Mouse (Mus musculus) liver, embryonic 15.5 days (tissue): ENCODE measurements around the gene Sox8. TPM values are rescaled to one million over a fixed set of nuclear protein-coding genes. Genes with fewer than 3 reads are reported as not detected.

Experiments used
- ATAC-seq: fragments of 200-750 bp; cut with Nextera tagmentation; 2 replicates; pipeline ENCODE4 v1.8.0; 2017; ENCODE audit warnings: moderate number of reproducible peaks, mild to moderate bottlenecking, moderate library complexity; ENCODE audit not compliant: insufficient read depth
- H3K27ac ChIP-seq: fragments of 300-500 bp; sonication (generic); replicated peaks from 2 replicates; pipeline ENCODE4 v1.5.1; 2015; ENCODE audit warnings: mild to moderate bottlenecking, inconsistent platforms
- H3K27me3 ChIP-seq: fragments of 300-500 bp; sonication (generic); 2 replicates; pipeline ENCODE4 v1.6.1; 2015; ENCODE audit warnings: mild to moderate bottlenecking, inconsistent platforms
- H3K36me3 ChIP-seq: fragments of 300-500 bp; sonication (generic); replicated peaks from 2 replicates; pipeline ENCODE4 v1.6.1; 2015; ENCODE audit warnings: moderate library complexity, mild to moderate bottlenecking, inconsistent platforms
- H3K4me1 ChIP-seq: fragments of 300-500 bp; sonication (generic); replicated peaks from 2 replicates; pipeline ENCODE4 v1.6.1; 2015; ENCODE audit warnings: inconsistent platforms
- H3K4me2 ChIP-seq: fragments of 300-500 bp; sonication (generic); 2 replicates; pipeline ENCODE4 v1.6.1; 2015; ENCODE audit warnings: moderate library complexity, mild to moderate bottlenecking, inconsistent platforms
- H3K4me3 ChIP-seq: fragments of 300-500 bp; sonication (generic); replicated peaks from 2 replicates; pipeline ENCODE4 v1.5.1; 2015; ENCODE audit warnings: mild to moderate bottlenecking, inconsistent platforms
- H3K9ac ChIP-seq: fragments of 300-500 bp; sonication (generic); 2 replicates; pipeline ENCODE4 v1.6.1; 2015; ENCODE audit warnings: moderate library complexity, mild to moderate bottlenecking, inconsistent platforms
- H3K9me3 ChIP-seq: fragments of 300-500 bp; sonication (generic); replicated peaks from 2 replicates; pipeline ENCODE4 v1.6.1; 2016; ENCODE audit warnings: inconsistent platforms
- WGBS: fragments of 180-500 bp; shearing (Covaris S2); methylation state at CpG from one replicate; pipeline ENCODE4 v1.1.7; 2015; ENCODE audit warnings: mixed read lengths; ENCODE audit not compliant: insufficient replicate concordance; 5-methylcytosine and 5-hydroxymethylcytosine counted together
- polyA plus RNA-seq: library from polyadenylated mRNA; unstranded; fragments of >200 nt; fragmentation: Nextera tagmentation; extraction: Ambion mirVana; gene quantifications from 2 replicates; pipeline ENCODE4 v1.2.1, GENCODE M21; 2015

Gene Sox8
- polyA plus RNA-seq, 1 experiment from 2014 or later, result 0.21 TPM

GRCm38 (mm10) chr17:25567261-25567660 lies 3.2 kb downstream of the Sox8 start:
- Histone ChIP-seq H3K9ac (no peak overlapping the region), H3K27ac (no peak overlapping the region), H3K4me3 (no peak overlapping the region), H3K4me1 (peaks cover 14% of the 10 kb centered on the region), H3K27me3 (peaks cover 67% of the 10 kb centered on the region), H3K4me2 (no peak overlapping the region), H3K36me3 (no peaks in the 10 kb centered on the region), H3K9me3 (no peaks in the 10 kb centered on the region)
- no peak for ATAC-seq
- 70% methylated on average over 13 of the region's 13 CpGs for WGBS

GRCm38 (mm10) chr17:25565860-25566600 lies 4.5 kb downstream of the Sox8 start:
- H3K4me1 ChIP-seq, result peaks cover 12% of the 10 kb centered on the region
- no peaks in the 10 kb centered on the region for H3K36me3 ChIP-seq
- H3K27me3 ChIP-seq, result peaks cover 55% of the 10 kb centered on the region
- ATAC-seq, result no peak
- no peaks in the 10 kb centered on the region for H3K9me3 ChIP-seq
- WGBS, result 63% methylated on average over 17 of the region's 17 CpGs
- H3K4me3 ChIP-seq, result no peak overlapping the region
- H3K9ac ChIP-seq, result no peak overlapping the region
- no peak overlapping the region for H3K27ac ChIP-seq
- H3K4me2 ChIP-seq, result no peak overlapping the region

GRCm38 (mm10) chr17:25565244-25565643 lies 5.2 kb downstream of the Sox8 start:
- H3K4me2 ChIP-seq, result no peak overlapping the region
- no peak overlapping the region for H3K9ac ChIP-seq
- no peaks in the 10 kb centered on the region for H3K36me3 ChIP-seq
- peaks cover 51% of the 10 kb centered on the region for H3K27me3 ChIP-seq
- H3K4me3 ChIP-seq, result no peak overlapping the region
- 36% methylated on average over 6 of the region's 6 CpGs for WGBS
- H3K9me3 ChIP-seq, result no peaks in the 10 kb centered on the region
- ATAC-seq, result no peak
- H3K4me1 ChIP-seq, result peaks cover 5% of the 10 kb centered on the region
- H3K27ac ChIP-seq, result no peak overlapping the region

- Histone ChIP-seq H3K9me3 (no peaks in the 10 kb centered on the region), H3K9ac (no peak overlapping the region), H3K27ac (no peak overlapping the region), H3K4me3 (no peak overlapping the region), H3K4me2 (no peak overlapping the region), H3K4me1 (no peaks in the 10 kb centered on the region), H3K27me3 (peaks cover 45% of the 10 kb centered on the region), H3K36me3 (no peaks in the 10 kb centered on the region)
- WGBS, result 59% methylated on average over 5 of the region's 5 CpGs
- ATAC-seq, result no peak
These were observed 6.0 kb downstream of the Sox8 start for GRCm38 (mm10) chr17:25564481-25564880.

- Histone ChIP-seq H3K4me2 (no peak overlapping the region), H3K9me3 (no peaks in the 10 kb centered on the region), H3K4me3 (no peak overlapping the region), H3K9ac (no peak overlapping the region), H3K27me3 (peaks cover 47% of the 10 kb centered on the region), H3K36me3 (no peaks in the 10 kb centered on the region), H3K27ac (no peak overlapping the region), H3K4me1 (no peaks in the 10 kb centered on the region)
- ATAC-seq, result no peak
- WGBS, result 65% methylated on average over 16 of the region's 16 CpGs
These were observed 9.1 kb downstream of the Sox8 start for GRCm38 (mm10) chr17:25561223-25562028.

- H3K4me3 ChIP-seq, result no peak overlapping the region
- no peaks in the 10 kb centered on the region for H3K9me3 ChIP-seq
- H3K9ac ChIP-seq, result no peak overlapping the region
- no peak overlapping the region for H3K4me2 ChIP-seq
- no peaks in the 10 kb centered on the region for H3K4me1 ChIP-seq
- H3K36me3 ChIP-seq, result no peaks in the 10 kb centered on the region
- no peak overlapping the region for H3K27ac ChIP-seq
- 36% methylated on average over 5 of the region's 5 CpGs for WGBS
- peaks cover 50% of the 10 kb centered on the region for H3K27me3 ChIP-seq
- ATAC-seq, result no peak
These were observed 9.8 kb downstream of the Sox8 start for GRCm38 (mm10) chr17:25560554-25561222.

- Histone ChIP-seq H3K36me3 (no peaks in the 10 kb centered on the region), H3K27me3 (peaks cover 60% of the 10 kb centered on the region), H3K9ac (no peak overlapping the region), H3K9me3 (no peaks in the 10 kb centered on the region), H3K4me1 (no peaks in the 10 kb centered on the region), H3K4me3 (no peak overlapping the region), H3K4me2 (no peak overlapping the region), H3K27ac (no peak overlapping the region)
- 49% methylated on average over 4 of the region's 4 CpGs for WGBS
- ATAC-seq, result no peak
These were observed 10.9 kb downstream of the Sox8 start for GRCm38 (mm10) chr17:25559634-25560033.

- Histone ChIP-seq H3K4me1 (no peaks in the 10 kb centered on the region), H3K9ac (no peak overlapping the region), H3K9me3 (no peaks in the 10 kb centered on the region), H3K4me3 (no peak overlapping the region), H3K27ac (no peak overlapping the region), H3K4me2 (no peak overlapping the region), H3K27me3 (peaks cover 69% of the 10 kb centered on the region), H3K36me3 (no peaks in the 10 kb centered on the region)
- 11% methylated on average over 21 of the region's 21 CpGs for WGBS
- no peak for ATAC-seq
These were observed 13.7 kb downstream of the Sox8 start for GRCm38 (mm10) chr17:25556630-25557354.

GRCm38 (mm10) chr17:25555666-25556629 lies 14.5 kb downstream of the Sox8 start:
- Histone ChIP-seq H3K4me2 (no peak overlapping the region), H3K27ac (no peak overlapping the region), H3K36me3 (no peaks in the 10 kb centered on the region), H3K9me3 (no peaks in the 10 kb centered on the region), H3K27me3 (peaks cover 69% of the 10 kb centered on the region), H3K4me3 (no peak overlapping the region), H3K4me1 (no peaks in the 10 kb centered on the region), H3K9ac (no peak overlapping the region)
- no peak for ATAC-seq
- WGBS, result 8% methylated on average over 29 of the region's 29 CpGs

GRCm38 (mm10) chr17:25555159-25555558 lies 15.3 kb downstream of the Sox8 start:
- H3K9ac ChIP-seq, result no peak overlapping the region
- no peaks in the 10 kb centered on the region for H3K36me3 ChIP-seq
- ATAC-seq, result no peak
- no peaks in the 10 kb centered on the region for H3K4me1 ChIP-seq
- 15% methylated on average over 3 of the region's 3 CpGs for WGBS
- no peaks in the 10 kb centered on the region for H3K9me3 ChIP-seq
- H3K27me3 ChIP-seq, result peaks cover 65% of the 10 kb centered on the region
- H3K27ac ChIP-seq, result no peak overlapping the region
- no peak overlapping the region for H3K4me2 ChIP-seq
- H3K4me3 ChIP-seq, result no peak overlapping the region
